Mouse (Mus musculus) cerebellum, adult 11 months (tissue): ENCODE results near the gene Qdpr.
A peak's percentile ranks its signal among the peaks of the same experiment; 100 is the strongest.

Source experiments
- DNase-seq: peaks from one replicate; pipeline ENCODE4 v3.0.0; 2022

The Qdpr gene

DNA sequence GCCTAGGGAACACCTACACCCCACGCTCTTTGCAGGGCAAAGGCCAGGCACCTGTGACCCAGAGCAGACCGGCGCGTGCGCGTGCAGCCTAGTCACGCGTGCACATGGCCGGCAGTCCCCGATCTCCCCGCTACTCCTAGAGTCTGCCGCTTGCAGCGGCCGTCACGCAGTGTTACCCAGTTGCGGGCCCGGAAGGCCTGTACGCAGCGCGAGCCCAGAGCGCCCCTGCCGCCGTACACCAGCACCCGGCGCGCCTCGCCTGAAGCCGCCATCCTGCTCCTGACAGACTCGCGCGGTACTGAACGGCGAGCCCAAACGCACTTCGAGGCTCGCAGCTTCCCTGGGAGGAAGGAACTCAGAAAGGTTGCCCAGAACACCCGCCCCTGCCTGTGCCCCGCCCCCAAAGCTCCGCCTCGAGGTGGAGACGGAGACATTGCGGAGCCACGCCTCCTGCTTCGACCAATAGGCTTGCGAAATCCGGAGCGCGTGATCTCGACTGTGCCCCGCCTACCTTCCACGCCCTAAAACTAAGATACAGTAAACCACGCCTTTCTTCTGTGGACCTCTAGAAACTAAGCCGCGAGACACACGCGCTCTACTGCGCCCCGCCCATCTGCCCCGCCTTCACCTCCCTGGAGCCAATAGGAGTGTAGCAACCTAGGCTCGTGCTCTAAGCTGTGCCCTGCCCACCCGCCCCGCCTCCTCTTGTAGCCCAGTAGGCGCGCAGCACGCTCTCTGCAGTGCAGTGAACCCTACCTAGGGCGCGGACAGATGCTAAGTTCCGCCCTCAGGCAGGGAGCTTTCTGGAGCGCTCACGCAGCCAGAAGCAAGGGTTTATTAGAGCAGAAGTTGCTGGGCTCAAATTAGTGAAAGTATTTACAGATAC, at the start of gene Qdpr:
Gene Qdpr, minus strand, starts transcription at position 406 of the 886 bp plus-strand sequence.
- DNase-seq = peak; percentile 92

DNA sequence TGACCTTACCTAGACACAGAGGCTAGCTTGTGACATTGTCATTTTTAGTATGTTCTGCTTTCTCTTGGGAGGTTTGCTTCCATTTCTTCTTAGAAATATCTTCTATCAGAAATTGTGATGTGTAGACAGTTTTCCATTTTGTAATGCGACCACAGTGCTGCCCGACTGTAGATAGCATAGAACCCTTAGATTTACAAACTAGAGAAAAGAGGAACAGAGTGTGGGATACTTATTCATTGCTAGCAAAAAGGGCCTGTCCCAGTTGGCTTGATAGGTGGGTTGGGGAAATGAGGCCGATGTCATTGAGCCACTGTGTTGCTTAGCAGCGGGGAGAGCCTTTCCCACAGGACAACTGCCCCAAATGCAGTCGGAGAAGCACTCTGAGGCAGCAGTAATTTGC, 47.5 kb upstream of the Qdpr start:
- DNase-seq = no peak

DNA sequence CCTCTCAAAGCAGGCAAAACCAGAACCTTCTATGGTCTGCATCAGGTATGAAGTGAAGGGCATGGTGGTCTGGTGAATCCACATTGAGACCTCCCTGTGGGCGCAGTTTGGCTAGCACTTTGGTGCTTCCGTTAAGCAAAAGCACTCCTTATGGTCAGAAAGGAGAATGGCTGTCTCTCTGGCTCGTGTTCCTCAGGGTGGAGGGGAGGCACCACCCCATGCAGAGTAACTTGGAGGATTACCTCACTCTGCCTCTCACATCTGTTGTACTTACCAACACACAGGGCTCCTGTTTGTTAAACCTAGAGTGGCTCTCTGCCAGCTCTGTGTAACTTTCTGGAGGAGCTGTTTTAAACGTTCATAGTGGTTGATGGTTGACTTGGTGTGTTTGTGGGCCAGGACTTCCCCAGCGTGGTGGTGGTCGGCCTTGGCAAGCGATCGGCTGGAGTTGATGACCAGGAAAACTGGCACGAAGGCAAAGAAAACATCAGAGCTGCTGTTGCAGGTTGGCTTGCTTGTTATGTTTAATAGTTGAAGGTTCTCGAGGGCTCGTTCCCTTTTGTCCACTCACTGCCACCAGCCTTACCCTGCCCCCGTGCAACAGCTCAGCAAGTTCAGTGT, 47.0 kb upstream of the Qdpr start:
- DNase-seq = no peak

DNA sequence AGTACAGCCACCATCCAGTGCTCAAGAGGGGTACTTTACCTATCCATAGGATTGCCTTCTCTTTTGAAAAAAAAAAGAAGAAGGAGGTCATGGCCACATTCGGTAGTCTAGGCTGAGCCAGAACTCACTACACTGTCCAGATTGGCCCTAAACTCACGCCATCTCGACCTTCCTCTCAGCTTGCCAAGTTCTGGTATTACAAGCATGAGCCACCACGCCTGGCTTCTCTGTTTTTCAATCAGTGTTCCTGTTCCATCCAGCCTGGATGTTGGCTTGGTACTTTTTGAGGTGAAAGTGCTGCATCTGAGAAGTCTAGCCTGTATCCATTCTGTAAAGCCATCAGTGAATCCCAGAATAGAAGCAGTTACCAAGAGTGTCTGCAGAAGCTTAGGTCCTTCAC, 46.4 kb upstream of the Qdpr start:
- DNase-seq = no peak

DNA sequence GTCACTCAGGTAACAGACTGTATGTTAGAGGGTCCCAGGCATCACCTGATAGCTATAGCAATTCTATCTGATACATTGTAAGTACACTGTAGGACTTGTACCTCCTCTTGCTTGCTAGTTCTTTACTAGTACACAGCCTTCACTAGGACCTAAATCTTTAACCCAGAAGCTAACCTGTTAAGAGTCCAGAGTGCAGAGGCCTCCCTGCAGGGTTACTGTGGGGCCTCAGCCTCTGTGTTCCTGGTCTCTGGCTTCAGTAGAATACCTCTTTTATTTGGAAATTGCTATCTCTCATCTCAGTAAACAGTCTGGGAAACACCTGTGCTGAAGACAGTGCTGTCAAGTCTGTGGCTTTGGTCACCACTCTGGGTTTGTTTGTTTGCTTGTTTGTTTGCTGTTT, 46.0 kb upstream of the Qdpr start:
- DNase-seq = no peak

DNA sequence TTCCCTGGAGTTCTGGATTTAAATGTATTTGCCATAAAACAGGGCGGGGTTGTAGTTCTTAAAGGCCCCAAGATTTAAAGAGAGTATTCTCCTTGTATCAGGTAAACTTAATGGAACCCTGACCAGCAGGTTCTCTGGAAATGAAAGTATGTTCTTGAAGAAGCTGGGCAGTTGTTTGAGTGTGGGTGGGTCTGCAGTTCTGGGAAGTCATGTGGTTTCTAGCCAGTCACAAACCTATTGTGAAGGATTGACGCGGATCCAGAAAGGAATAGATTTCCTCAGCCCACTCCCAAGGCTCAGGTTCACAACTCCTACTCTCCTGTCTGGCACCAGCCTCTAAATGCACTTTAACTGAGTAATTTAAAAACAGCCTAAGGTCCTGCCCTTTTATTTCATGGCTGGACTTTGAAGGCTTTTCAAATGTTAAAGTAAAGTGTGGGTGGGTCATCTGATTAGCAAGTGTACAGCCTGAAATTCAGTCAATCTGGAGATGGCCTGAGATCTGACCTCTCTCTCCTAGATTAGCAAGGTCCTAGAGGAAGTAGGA, 45.5 kb upstream of the Qdpr start:
- no peak for DNase-seq

DNA sequence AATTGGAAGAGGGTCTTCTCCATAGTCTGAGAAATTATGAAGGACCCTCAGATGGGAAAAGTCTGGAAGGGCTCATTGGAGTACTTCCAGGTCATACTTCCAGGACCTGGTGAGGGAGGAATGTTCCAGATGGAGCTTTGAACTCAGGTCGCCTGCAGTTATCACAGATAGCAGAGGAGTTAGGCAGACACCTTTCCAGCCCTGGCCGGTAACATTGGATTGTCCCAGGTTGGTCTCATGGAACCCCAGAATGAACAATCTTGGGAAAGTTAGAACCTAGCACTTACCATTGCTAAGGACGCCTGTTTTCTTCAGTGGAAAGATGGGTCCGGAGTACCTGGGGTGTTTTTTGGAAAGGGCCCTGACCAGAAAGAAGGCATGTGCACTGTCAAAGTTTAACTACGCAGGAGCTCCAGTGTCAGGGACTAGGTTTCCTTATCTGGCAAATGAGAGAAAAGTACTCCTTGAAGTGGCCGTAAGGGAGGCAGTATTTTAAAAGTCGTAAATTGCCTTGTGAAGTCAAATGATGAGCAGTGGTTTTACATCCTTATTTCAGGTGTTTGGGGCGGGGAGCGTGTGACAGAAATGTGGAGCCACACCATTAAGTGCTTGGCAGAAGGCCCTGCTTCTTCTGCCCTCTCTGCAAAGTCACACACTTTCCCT, 44.2 kb upstream of the Qdpr start:
- no peak for DNase-seq

DNA sequence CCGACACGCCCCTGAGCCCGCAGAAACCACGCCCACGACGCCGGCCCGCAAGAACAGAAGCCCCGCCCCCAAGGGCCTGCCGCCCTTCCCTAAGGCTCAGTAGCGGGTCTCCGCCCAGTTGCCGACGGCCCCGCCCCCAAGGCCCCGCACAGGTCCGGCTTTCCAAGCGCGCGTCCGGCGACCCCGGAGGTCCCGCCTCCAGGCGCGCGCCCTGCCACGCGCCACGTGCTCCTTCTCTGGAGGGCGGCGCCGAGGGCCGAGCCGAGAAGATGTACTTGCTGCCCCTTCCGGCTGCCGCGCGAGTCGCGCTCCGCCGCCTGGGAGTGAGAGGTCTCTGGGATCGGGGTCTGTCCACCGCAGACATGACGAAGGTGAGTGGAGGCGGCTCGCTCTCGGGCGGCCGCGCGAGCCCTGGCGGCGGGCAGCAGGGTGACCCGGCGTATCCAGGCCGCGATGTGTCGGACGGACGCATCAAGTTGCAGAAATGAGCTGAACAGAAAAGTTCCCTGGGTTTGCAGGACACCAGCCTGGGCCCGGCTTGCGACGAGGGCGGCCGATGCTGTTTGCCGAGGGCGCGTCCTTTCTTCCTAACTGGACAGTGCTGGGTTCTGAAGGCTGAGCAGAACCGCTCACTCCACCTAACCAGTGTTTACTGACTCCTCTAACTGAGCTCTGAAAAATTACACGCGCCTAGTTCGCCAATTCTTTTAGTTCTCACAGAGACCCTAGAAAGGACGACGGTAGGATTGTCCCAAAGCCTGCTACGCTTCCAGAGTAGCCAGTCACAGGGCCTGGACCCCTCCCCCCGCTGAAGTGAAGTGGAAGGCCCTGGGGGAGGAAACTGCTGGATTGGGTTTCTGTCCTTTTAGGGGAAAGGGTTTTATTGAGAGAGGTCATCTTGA, 43.4 kb upstream of the Qdpr start, which contains the start of gene Lap3:
Gene Lap3, plus strand, starts transcription at position 184 of the 902 bp plus-strand sequence.
- peak; percentile 98 for DNase-seq

DNA sequence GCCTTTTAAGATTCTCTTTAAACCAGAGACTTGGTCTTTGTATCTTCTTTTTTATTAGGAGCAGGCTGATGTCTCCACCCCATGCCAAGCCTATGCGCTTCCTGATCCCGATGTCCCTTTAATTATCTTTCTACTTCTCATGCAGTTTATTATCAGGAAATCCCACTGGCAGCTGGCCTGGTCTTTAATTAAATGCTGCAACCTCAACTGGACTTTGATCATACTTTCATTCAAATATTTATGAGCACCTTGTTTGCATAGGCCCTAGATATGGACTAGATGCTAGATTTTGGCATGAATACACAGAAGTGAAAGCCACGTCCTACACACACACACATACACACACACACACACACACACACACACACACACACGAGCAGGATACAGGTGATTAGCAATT, 41.7 kb upstream of the Qdpr start:
- DNase-seq = no peak

DNA sequence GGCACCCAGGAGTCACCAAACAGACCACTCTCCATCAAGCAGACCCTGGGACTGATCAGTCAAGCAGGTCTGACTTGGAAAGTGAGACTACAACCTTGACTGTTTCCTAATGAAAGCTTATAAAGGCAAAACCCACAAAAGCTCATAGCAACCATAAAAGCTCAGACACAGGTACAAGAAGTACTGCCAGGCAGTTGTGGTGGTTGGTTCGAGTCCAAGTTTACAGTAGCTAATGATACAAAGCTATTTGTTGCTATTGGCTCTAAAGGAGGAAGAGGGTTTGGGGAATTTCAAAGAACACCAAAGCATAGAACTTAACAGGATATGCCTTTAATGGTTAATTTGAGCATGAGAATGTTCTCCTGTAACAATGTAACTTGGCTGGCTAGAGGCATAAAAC, 33.6 kb upstream of the Qdpr start:
- no peak for DNase-seq

DNA sequence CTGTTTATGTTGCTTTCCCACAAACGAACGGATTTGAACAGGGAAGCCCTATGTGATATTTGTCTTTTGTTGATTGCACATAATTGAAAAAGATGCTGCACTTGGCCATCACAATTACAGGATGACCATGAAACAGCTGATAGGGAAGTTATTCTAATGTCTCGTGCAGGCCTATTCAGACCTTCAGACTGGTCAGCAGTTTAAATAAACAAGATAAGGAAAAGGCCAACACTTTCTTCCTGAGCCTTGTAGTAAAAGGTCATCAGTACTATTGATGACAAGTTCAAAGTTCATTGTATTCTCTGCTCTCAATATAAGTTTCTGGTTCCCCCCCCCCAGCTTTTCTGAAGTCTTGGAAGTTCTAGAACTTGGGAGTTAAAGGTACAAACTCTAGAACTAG, 32.6 kb upstream of the Qdpr start:
- no peak for DNase-seq

DNA sequence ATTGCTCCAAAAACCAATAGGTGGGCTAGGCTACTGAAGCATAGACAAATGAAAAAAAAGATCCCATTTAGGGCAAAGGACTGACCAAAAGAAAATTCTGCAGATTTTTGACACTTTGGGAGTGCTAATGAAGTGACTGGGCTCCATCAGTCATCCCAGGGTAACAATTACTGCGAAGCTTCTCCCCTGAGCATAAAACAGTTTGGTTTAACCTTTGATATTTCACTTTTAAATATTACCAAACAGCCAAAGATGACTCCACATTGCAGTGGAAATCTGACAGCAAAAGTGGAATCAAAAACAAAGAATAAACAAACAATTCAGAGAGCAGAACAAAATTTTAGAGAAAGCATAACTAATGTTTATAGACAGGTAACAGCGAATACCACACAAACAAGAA, 31.1 kb upstream of the Qdpr start:
- DNase-seq = no peak

DNA sequence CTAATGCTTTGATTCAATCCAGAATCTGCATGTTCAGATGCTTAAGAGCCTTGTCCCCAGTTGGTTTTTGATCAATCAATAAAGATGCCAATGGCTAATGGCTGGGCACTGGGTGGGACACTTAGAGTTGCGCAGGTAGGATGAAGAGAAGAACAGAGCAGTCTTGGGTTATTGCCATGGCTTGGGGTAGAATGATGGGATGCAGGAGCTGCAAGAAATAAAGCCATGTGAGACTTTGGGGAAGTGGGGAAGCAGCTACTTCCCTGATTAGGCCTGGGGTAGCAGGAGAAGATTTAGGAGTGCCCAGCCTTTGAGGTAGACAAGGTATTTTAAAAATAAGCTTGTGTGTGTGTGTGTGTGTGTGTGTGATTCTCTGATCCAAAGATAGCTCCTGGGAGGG, 30.0 kb upstream of the Qdpr start:
- DNase-seq = no peak

DNA sequence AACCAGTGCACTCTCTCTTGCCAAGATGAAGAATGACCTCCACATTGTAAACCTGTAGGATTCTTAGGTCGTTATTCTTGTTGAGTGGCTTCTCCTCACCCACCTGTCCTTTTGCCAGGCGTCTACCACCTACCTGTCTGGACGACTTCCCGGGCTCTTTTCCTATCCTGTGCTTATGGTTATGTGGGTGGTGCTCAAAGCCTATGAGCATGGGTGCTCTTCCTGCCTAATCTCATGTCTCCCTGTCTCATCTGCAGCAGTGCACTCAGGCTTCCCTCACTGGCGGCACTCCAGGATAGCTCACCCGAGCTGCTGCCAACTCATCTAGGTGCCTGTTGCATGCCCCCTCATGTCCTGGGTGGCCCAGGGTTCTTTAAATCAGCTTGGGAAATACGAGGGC, 27.6 kb upstream of the Qdpr start:
- DNase-seq = no peak

DNA sequence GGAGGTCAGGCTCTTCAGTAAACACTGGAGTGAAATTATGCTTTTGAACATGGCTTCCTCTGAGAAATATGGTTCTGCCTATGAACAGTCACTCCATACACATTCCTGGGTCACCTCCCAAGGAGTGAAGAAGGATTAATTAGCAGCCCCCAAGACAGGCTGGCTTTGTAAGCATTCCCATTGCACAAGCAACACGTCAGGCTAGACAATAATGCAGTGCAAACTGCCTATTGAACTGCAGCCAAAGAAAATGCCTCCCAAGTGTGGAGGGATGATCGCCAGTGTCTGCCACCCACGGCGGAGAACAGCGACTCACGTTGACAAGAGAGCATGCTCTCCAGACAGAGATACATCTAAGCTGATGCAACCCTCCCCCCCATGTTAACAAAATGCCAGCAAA, 26.3 kb upstream of the Qdpr start:
- DNase-seq = no peak

DNA sequence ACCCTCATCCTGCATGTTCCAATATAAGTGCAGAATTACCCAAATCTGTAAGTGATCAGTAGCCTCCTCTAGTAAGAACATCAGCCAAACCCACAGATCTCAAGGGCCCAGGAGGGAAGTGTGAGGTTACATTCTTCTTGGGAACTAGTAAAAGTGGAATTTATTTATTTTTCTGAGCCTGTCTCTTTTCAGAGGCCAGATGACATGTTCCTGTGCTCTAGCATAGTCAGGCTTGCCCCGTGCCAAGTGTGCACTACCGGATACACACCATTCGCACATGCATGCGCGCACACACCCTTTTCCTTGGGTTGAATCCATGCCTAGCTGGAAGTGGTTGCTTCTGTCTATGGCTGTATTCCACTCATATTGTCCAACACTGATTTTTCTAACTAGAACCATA, 25.7 kb upstream of the Qdpr start:
- DNase-seq = no peak

DNA sequence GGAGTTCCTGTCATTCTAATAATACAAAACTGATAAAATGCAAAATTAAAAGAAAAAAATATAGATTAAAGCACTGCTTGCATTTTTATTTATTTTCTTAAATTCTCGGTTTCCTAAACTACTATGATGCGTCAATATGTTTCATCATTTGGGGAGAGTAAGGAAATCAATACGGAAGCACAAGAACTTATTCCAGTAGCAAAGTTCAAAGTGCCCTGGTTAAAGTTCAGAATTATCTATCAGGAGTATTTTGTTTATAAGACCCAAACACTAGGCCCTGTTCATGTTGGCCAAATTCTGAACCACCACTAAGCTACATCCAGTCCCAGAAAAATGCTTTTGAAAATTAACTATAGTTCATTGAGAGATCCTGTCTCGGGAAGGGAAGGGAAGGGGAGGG, 24.7 kb upstream of the Qdpr start:
- no peak for DNase-seq

DNA sequence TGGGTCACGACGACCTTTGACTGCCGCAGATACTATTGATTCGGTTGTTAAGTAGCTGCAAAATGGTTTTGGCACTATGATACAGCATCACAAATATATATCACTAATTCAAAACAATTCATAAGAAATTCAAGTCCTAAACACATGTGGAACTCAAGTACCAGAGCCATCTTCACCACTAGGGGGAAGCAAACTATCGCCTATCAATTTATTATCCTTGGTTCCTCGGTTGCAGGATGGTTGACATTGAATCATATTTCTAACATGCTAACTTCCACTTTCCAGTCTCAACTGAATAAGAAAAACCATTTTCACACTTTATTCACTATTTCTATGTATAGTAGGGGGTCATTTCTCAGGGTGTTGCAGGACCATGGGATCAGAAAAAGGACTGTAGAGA, 24.2 kb upstream of the Qdpr start:
- DNase-seq = peak; percentile 28

DNA sequence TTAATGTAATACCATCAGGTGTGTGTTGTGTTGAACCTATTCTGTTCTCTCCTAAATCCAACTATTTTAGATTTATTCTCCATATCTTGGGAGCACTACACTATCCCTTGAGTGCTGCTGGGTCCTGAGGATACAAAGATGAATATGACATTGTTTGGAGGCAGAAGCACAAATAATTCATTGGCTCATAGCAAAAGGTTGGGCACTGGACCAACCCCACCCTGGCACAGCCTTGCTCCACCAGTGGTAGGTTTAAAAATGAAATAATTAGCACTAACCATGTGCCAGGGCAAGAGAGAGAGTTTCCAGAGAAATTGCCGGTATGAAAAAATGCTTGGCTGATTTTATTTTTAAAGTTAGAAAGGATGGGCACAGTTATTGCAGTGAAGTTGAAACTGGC, 23.5 kb upstream of the Qdpr start:
- no peak for DNase-seq

DNA sequence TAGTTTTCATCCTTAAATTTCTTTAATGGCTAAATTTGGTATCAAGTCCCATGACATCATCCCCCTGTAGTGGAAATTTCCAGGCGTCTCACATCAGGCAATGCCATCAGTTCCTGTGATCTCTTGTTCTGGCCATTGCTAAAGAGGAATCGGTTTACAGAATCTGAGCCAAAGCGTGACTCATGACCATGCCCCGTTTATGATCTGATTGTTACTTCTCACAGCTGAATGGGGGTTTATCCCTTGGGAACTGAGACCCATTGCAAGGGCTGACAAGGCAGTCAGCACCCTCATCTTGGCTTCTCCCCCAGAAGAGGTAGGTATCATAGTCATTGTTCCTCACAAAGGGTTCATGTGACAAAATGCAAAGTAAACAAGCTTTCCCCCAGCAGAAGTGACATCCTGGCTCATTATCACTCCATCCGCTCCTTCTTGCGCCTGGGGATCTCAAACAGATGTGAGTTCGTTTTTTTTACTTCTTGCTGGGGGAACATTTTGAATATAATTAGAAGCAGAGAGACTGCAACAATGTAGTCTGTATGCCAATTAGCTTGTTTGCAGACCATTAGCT, 22.9 kb upstream of the Qdpr start:
- DNase-seq = no peak

DNA sequence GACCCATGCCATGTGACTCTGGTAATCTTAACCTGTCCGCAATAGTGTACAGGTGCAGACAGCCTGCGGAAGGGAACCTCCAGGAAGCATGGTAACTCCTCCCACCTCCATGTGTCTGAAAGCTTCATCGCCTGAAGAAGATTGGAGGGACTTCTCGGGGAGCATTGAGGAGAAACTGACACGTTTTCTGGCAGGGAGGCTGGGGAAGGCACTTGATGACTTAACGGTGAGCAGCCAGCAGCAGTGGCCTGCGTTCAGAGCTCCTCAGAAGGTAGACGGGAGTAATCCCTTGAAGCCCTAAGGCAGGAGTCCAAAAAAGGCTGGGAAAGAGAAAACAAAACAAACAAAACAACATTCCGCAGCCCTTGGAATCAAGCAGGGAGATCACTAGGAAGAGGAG, 4.4 kb upstream of the Qdpr start:
- no peak for DNase-seq

DNA sequence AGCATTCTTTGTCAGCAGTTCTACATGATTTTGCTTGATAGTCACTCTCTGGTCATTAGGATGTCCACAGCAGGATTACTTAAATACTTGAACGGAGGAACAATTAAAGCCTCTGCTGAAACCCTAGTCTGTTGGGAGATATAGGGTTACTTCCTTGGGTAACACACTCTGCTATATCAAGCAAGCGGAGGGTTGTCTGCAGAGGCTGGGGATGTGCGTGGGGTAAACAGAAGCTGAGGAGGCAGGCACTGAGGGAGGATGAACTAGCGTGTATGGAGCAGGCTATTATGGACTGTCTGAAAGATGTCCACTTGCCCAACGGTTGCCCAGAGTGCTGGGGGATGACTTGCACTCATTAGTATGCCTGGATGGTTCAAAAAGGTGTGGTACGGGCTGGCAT, 3.4 kb upstream of the Qdpr start, which contains the start of gene Clrn2:
Gene Clrn2, plus strand, starts transcription at position 301 of the 400 bp plus-strand sequence.
- DNase-seq = no peak
